Mouse (Mus musculus) common myeloid progenitor, adult 5-6 weeks (primary cell): ENCODE measurements around the gene Wwc1. TPM values are rescaled to one million over a fixed set of nuclear protein-coding genes. Genes with fewer than 3 reads are reported as not detected.
A peak's percentile ranks its signal among the peaks of the same experiment; 100 is the strongest.
"Not testable (repeated sequence)": the region's sequence is repeated elsewhere in the genome, so short reads cannot be mapped to it uniquely, and the experiment has no call there.

Source experiments
- ATAC-seq: replicated peaks from 2 replicates; pipeline ENCODE4 v1.8.0; 2016; ENCODE audit warnings: low read depth, mild to moderate bottlenecking, moderate TSS enrichment, inconsistent platforms; ENCODE audit not compliant: poor library complexity, severe bottlenecking
- total RNA-seq: library from RNA; stranded (forward); fragments of 200-1000, 187-1606 nt; gene quantifications from 2 replicates; pipeline ENCODE4 v1.2.3, GENCODE M21; 2017

Gene Wwc1
- total RNA-seq, 1 experiment from 2014 or later, result not detected

DNA sequence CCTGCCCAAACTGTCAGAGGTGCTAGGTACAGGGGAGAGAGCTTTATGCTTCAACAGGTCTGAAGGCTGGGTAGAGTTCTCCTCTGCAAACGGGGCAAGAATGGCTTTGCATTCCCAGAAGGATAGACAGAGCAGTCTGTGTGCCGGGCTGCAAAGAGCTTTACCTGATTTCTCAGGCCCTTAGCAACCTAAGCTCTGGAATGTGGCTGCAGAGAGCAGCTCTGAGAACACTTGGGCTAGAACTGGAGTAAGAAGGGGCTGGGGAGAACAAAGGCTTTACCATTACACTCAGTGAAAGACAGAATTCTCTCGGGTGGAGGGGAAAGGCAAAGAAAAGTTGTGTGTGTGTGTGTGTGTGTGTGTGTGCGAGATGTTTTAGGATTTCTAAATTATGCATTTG, 86.9 kb downstream of the Wwc1 start:
- no peak for ATAC-seq

DNA sequence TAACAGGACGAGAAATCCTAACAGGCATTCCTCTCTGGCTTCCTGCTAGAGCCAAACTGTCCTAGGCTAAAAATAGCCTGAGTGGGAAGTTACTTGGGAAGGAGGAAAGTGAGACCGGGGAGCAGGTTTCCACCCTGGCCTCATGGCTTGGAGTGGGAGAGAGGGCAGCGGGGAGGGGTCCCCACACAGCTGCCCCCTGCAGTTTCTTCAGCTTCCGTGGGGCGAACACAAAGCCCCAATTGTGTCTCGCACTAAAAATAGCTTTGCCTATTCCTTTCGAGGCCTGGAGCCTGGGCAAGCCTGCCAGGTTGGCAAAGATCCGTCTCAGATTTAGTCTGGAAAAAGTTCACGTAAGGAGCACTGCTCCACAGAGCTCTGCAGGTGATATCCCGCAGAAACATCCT, 87.3 kb downstream of the Wwc1 start:
- no peak for ATAC-seq

GRCm38 (mm10) chr11:35892293-35892692, 88.0 kb downstream of the Wwc1 start:
- no peak for ATAC-seq

GRCm38 (mm10) chr11:35888790-35889189, 91.5 kb downstream of the Wwc1 start:
- ATAC-seq, result no peak

- no peak for ATAC-seq
Measured at GRCm38 (mm10) chr11:35882777-35883176, 97.5 kb downstream of the Wwc1 start.

- ATAC-seq, result no peak
Measured at GRCm38 (mm10) chr11:35878559-35878897, 101.8 kb downstream of the Wwc1 start.

- ATAC-seq, result no peak
Measured at GRCm38 (mm10) chr11:35877651-35878558, 102.4 kb downstream of the Wwc1 start.

- ATAC-seq, result no peak
Measured at GRCm38 (mm10) chr11:35873624-35874244, 106.6 kb downstream of the Wwc1 start.

DNA sequence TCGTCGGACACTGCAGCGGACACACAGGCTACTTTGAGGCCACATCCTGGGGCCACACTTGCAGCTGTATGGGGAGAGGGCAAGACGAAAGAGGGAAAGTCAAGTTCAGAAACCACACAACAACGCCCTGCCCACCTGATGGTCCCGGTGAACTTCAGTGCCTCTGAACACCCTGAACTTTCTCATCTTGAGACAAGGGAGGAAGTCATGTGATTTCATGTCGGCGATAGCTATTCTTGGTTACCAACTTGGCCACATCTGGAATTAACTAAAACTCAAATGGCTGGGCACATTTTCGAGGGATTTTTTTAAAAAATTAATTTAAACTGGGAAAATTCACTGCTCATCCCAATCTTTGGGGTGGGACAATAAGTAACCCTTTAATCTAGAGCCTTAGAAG, 109.4 kb downstream of the Wwc1 start:
- ATAC-seq, result no peak

DNA sequence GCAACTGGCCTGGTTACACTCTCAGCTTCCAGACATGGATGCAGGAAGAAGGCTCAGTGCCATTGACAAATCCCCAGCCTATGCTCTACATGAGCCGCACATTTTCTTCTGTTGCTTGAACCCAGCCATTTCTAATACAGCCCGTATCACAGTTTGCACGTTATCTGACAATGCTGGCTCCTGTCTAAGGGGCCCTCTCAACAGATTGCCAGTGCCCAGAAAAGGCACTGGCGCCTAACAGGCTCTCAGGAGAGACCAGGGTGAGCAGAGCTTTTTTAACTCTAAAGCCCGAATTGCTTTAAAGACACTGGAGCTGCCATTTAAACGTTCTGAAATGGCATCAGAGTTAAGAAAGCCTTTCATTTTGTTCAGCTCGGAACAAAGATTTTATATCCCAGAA, 114.2 kb downstream of the Wwc1 start:
- ATAC-seq, result no peak

DNA sequence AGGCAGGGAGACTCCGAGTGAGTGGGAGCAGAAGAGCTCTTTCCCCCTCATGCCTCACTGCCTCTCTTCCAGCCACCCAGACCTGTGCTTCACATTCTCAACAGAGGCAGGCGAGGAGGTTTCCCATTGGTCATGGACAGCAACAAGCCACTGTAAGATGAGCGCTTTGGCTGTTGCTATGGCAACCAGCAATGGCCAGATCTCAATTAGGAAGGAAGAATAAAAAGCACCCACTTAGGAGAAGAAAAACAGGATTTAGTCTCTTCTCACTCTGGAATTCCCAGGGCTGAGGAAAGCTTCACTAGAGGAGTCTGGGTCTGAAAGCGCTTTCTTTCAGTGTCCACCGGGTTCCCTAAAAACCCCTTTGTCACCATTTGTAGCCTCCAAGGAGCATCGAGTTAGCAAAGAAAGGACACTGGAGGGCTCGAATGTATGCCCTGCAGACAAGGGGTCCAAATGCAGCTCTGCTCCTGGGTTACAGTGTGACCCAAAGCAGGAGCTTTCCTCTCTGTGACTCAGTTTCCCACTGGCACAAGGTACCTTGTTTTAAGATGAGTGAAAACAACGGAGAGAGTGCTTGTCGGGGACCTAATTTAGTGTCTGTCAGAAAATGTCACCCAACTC, 115.2 kb downstream of the Wwc1 start:
- ATAC-seq, result no peak

DNA sequence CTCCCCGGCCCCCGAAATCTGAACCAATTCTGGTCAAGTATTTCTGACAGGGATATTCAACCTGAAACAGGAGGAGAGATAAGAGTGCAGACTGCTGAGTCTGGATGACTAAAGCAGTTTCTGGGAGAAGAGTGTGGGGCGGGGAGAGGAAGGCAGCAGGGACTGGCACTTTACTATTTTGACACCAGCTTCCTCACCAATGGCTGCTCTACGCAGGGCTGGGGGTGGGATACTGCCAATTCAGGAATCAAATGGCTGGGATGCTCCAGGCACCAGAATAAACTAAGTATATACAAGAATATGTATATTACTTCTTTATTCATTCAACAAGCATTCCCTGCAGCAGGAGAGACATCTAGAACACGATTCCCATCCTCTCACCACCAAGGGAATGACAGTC, 116.7 kb downstream of the Wwc1 start:
- no peak for ATAC-seq

- no peak for ATAC-seq
Measured at GRCm38 (mm10) chr11:35857395-35858067, 122.8 kb downstream of the Wwc1 start.

DNA sequence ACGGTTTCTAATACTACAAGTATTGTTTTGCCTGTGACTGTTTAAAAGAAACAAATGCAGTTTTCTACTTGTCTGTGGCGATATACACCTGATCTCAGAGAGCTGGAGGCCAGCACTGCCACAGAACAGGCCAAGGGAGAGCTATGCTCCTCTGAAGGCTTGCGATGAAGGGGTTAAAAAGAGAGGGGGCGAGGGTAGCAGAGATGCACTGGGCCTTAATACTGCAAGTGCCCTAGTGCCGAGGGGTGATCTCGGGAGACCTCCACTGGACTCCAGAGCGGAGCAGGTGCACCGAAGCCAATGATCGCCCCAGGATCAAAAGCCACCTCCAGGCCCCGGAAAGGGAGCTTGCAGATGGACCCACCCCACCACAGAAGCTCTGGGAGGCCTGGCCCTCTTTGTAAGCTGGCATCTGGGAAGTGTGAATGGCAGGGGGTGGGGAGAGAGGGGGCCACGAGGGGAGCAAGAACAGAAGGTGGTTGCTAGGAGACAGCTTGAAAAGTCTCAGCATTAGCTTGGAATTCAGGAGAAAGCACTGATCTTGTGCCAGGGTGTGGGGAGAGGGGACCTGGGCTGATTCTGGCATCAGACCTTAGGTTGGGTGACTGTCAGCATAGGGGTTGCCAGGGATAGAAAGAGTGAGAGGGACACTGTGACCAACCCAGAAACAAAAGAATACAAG, 123.8 kb downstream of the Wwc1 start:
- no peak for ATAC-seq

DNA sequence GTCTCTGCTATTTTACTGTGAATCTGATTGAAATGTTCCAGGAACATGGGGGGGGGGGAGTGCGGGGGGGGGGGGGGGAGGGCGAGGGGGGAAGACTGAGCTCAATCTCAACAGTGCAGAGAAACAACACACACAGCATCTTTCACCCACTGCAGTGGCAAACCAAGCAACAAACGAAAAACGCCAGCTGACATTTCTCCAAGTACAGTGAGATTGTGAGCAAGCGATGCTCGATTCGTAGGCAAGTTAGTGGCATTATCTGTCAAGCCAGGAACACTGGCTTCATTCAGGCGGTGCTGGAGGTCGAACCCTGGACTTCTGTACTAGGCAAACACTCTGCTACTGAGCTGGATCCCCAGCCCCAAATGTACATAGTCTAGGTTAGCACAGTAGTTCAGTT, 124.8 kb downstream of the Wwc1 start:
- ATAC-seq, result no peak

DNA sequence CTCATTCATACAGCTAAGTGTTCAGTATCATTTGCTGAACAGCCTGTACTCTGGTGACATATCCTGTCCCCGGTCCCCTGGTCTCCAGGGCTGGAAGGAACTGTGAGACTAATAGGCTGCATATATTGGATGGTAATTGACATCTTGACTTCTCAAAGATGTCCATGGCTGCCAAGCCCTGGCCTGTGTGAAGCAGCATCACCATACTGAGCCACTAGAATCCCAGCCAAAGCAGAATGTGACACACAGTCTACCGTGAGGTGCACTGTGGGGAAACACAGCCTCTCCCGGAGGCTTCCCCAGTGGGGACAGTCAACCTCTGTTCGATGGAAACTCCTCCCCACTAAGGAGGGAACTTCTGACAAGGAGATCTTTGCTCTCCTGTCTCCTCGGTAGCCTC, 125.4 kb downstream of the Wwc1 start:
- ATAC-seq, result no peak

DNA sequence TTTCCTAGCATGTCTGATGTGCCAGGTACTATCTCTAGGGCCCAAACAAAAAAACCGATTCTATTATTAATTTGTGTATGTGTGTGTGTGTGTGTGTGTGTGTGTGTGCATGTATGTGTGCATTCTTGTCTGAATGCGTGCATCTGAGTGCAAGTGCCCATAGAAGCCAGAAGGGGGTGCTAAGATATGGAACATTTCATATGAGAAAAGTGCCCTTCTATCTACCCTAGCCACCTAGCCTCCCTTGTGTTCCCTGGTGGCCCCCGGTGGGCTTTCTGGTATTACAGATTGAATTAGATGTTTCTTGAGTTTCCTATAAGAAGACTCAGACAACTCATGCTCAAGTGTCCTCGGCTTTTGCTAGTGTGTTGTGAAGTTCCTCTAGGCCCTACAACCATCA, 126.7 kb downstream of the Wwc1 start:
- ATAC-seq, result no peak

DNA sequence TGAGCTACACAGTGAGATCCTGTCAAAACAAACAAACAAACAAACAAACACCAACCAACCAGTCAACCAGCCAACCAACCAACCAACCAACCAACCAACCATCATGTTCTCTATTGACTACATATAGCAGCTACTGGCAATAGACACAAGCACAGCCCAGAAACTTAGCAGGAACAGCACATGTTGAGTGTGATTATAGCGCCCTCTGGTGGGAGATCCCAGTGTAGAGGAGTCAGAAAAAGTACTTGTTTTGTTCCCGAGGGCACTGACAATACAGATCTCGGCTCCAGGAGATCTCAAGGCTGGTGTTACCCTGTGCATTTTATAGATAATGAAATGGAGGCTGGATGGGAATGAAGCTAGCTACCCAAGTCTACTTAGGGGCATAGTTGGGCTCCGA, 127.6 kb downstream of the Wwc1 start:
- ATAC-seq, result peak; percentile 79

- ATAC-seq, result no peak
Measured at GRCm38 (mm10) chr11:35844299-35844698, 136.0 kb downstream of the Wwc1 start.

DNA sequence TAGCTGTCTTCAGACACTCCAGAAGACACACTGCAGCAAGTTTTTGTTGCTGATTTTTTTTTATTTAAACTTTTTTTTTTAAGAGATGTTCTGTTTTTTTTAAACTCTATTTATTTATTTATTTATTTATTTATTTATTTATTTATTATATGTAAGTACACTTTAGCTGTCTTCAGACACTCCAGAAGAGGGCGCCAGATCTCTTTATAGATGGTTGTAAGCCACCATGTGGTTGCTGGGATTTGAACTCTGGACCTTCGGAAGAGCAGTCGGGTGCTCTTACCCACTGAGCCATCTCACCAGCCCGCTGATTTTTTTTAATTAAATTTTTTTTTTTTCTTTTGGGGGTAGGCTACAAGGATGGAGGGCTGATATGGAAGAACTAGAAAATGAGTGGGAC, 137.8 kb downstream of the Wwc1 start:
- not testable (repeated sequence) for ATAC-seq
